1 mouse cellular context compared by ENCODE assay signal in genomic region chr4:152155019-152155418, GRCm38 (mm10).
TF ChIP-seq lines count a peak whose summit lies in the region.

No protein-coding gene starts in this region.

TF ChIP-seq in MEL, 35 proteins besides CTCF, POLR2A, EP300 and RAD21:
- TF ChIP-seq CHD2 (IDR thresholded peaks at IDR 0.05; ENCODE audit: low read length) = no peak
- TF ChIP-seq MYC (IDR thresholded peaks at IDR 0.05; ENCODE audit: low read depth, low read length) = no peak
- no peak for TF ChIP-seq ZNF384 (IDR thresholded peaks at IDR 0.05; ENCODE audit: low read depth, low read length)
- no peak for TF ChIP-seq POLR2AphosphoS2 (IDR thresholded peaks at IDR 0.05; ENCODE audit: low read length)
- TF ChIP-seq MAX (IDR thresholded peaks at IDR 0.05; ENCODE audit: low read length) = no peak
- TF ChIP-seq ELF1 (IDR thresholded peaks at IDR 0.05; ENCODE audit: low read depth, low read length) = no peak
- TF ChIP-seq ZKSCAN1 (IDR thresholded peaks at IDR 0.05; ENCODE audit: low read depth, low read length) = no peak
- no peak for TF ChIP-seq HCFC1 (IDR thresholded peaks at IDR 0.05; ENCODE audit: low read depth, low read length)
TF ChIP-seq in MEL: peak in this region for 0.
